Mouse (Mus musculus) spleen, adult 2 months (tissue): ENCODE results near the gene 1110004F10Rik.

Experiments
- CTCF ChIP-seq: fragments of 200-500 bp; IDR thresholded peaks from 2 replicates; pipeline ENCODE4 v1.5.1; 2011; ENCODE audit warnings: mild to moderate bottlenecking, inconsistent platforms; ENCODE audit not compliant: insufficient read depth, insufficient read length, insufficient replicate concordance; ENCODE audit errors: extremely low read depth
- POLR2A ChIP-seq: fragments of 200-500 bp; IDR thresholded peaks from 2 replicates; pipeline ENCODE4 v1.6.1; 2011; ENCODE audit warnings: low read depth, low read length, inconsistent platforms

DNA sequence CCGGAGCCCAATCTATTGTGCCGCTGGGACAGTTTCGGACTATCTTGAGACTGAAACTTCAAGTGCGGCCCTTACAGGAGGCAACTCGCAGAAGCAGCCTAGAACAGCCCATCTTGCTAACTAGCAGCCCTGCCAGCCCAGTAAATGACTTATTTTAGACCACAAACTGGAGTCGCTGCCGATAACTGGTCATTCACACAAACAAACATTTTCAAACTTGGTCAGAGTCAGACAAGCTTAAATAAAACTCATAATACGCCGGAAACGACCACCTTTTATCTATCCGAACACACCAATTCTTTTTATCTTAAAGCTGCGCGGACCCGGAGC lies 7.8 kb upstream of the 1110004F10Rik start:
- TF ChIP-seq POLR2A (no peak), CTCF (no peak)
